Mouse (Mus musculus) ES-Bruce4 (cell line): ENCODE measurements at regions not wholly inside any gene's neighbourhood (a gene's known extent, or its start where the extent isn't known, plus 50 kb on each side); places are given as distances from the start of the nearest gene placed in this dataset.

Source experiments
- H3K27ac ChIP-seq: 2 replicates; pipeline ENCODE4 v1.5.1; 2012; ENCODE audit warnings: low read length, inconsistent platforms; ENCODE audit not compliant: insufficient read depth
- H3K27me3 ChIP-seq: 2 replicates; pipeline ENCODE4 v1.6.1; 2012; ENCODE audit warnings: mild to moderate bottlenecking, low read length, inconsistent platforms; ENCODE audit not compliant: control insufficient read depth, poor library complexity, insufficient read depth, severe bottlenecking
- H3K36me3 ChIP-seq: 2 replicates; pipeline ENCODE4 v1.6.1; 2012; ENCODE audit warnings: inconsistent platforms, mild to moderate bottlenecking, low read length, moderate library complexity; ENCODE audit not compliant: control insufficient read depth, poor library complexity, insufficient read depth, severe bottlenecking
- H3K4me1 ChIP-seq: one replicate; pipeline ENCODE4 v1.8.1; 2011; ENCODE audit warnings: low read length; ENCODE audit not compliant: control insufficient read depth, insufficient read depth
- H3K4me3 ChIP-seq: 2 replicates; pipeline ENCODE4 v1.5.1; 2011; ENCODE audit warnings: low read depth, mild to moderate bottlenecking, low read length
- H3K9ac ChIP-seq: 2 replicates; pipeline ENCODE4 v1.6.1; 2012; ENCODE audit warnings: low read depth, mild to moderate bottlenecking, inconsistent platforms; ENCODE audit not compliant: poor library complexity, severe bottlenecking
- H3K9me3 ChIP-seq: replicated peaks from 2 replicates; pipeline ENCODE4 v1.6.1; 2012; ENCODE audit warnings: mild to moderate bottlenecking, low read length, inconsistent platforms; ENCODE audit not compliant: control insufficient read depth, poor library complexity, insufficient read depth, severe bottlenecking
- CTCF ChIP-seq: IDR thresholded peaks from one replicate; pipeline ENCODE4 v1.8.1; 2011; ENCODE audit warnings: low read depth, low read length
- EP300 ChIP-seq: IDR thresholded peaks from 2 replicates; pipeline ENCODE4 v1.6.1; 2011; ENCODE audit warnings: low read depth, low read length; ENCODE audit not compliant: insufficient read depth
- POLR2A ChIP-seq: IDR thresholded peaks from one replicate; pipeline ENCODE4 v1.8.1; 2011; ENCODE audit warnings: low read length; ENCODE audit not compliant: insufficient read depth

DNA sequence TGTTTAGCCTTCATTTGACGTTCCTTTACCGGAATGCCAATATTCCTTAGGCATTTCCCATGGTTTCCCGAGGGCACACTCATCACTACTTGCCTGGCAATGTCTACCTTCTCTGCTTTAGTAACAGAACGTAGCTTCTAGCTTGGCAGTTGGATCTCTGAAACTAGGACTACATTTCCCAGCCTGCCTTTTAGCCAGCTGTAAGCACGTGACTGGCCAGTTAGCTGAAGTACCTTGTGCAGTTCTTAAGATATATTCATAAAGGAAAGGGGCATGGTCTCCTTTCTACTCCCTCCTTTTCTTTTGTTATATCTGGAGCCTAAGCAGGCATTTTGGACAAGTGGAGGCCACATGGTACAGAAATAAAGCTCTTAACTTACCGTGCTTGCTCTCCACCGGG is 214.8 kb upstream of the Krr1 start:
- no peak for TF ChIP-seq POLR2A
- TF ChIP-seq CTCF: no peak
- TF ChIP-seq EP300: no peak
- Histone ChIP-seq H3K4me1 (no peaks in the 10 kb centered on the region), H3K9ac (no peak overlapping the region), H3K27me3 (no peaks in the 10 kb centered on the region), H3K27ac (no peak overlapping the region), H3K36me3 (no peaks in the 10 kb centered on the region), H3K9me3 (no peaks in the 10 kb centered on the region), H3K4me3 (no peak overlapping the region)

DNA sequence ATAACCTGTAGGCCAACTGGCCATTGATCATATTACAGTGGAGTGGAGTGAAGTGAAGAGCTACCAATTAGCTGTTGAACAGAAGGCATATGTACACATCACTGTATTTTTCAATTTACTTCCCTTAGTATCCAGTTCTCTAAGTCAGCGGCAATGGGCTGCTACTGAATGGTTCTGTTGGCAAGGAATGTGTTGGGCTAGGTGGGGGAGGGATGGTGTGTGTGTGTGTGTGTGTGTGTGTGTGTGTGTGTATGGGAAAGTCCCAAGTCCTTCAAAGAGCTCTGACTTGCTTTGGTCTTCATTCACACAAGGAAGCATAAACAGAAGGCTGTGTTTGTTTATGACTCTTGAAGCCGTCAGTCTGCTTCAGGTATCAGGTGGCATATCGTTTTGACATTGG is 213.0 kb upstream of the Krr1 start:
- Histone ChIP-seq H3K27ac (no peak overlapping the region), H3K4me3 (no peak overlapping the region), H3K36me3 (no peaks in the 10 kb centered on the region), H3K4me1 (no peaks in the 10 kb centered on the region), H3K9ac (no peak overlapping the region), H3K27me3 (no peaks in the 10 kb centered on the region), H3K9me3 (no peaks in the 10 kb centered on the region)
- TF ChIP-seq POLR2A (no peak), EP300 (no peak)

DNA sequence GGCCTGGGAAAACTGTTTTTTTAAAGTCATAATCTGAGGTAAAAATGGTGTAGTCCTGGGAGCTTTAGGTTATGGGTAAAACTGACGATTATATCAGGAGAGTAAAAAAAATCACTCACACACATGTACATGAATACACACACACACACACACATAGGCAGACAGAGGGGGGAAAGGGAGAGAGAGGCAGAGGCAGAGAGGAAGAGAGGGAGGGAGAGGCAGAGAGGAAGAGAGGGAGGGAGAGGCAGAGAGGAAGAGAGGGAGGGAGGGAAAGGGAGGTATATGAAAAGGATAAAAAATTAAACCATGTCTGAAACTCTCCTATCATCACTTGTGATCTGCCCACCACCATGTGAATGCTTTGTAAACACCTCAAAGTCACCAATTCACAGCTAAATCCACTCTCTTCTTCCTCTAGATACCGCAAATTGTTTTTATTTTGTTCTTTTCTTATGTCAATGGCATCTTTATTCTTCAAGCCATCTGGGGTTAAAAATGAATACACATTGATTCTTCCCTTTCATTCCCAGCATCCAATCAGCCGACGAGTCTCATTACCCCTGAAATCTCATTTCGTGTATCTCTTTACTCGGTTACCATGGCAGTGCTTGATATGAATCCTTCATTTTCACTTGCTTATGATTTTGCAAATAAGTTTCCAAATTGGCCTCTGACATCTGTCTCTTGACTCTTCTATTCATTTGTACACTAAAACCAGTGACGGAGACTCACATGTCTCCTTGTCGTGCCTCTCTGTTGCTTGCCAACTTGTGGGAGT is 209.5 kb upstream of the Krr1 start:
- H3K27ac ChIP-seq: no peak overlapping the region
- H3K9me3 ChIP-seq: no peaks in the 10 kb centered on the region
- TF ChIP-seq EP300: no peak
- no peak for TF ChIP-seq CTCF
- no peak for TF ChIP-seq POLR2A
- H3K4me3 ChIP-seq: no peak overlapping the region
- no peaks in the 10 kb centered on the region for H3K36me3 ChIP-seq
- no peaks in the 10 kb centered on the region for H3K27me3 ChIP-seq
- no peak overlapping the region for H3K9ac ChIP-seq
- H3K4me1 ChIP-seq: no peaks in the 10 kb centered on the region

DNA sequence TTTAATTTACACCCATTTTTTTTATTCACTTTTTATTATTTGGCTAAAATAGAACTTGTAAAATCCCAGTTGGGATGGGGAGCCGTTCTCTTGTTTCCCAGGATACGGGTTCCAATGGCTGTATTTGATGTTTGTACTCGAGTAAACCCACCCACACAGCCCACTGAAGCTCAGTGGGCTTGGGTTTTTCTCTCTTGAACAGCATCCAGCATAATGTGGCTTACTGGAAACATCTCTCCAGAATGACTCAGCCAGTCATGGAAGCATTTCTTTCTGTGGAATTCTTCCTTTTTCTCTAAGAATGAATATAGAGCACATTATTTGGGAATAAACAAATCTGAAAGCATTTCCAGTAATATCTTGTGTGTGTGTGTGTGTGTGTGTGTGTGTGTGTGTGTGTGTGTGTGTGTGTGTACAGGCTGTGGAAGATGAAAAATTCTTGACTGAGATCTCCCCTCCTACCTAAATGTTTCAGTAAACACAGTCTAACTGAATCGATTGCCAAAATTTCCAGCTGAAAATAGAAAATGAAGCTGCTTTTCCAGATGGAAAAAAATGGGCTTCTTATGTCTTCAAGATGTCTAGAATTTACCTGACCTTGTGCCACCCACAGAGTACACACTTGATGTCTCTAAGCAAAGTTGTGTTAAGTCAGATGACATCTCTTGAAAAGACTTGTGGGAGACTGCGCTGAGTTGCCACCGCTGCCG is 205.3 kb upstream of the Krr1 start:
- TF ChIP-seq POLR2A (no peak), CTCF (no peak), EP300 (no peak)
- H3K36me3 ChIP-seq: no peaks in the 10 kb centered on the region
- no peaks in the 10 kb centered on the region for H3K27me3 ChIP-seq
- H3K4me3 ChIP-seq: no peak overlapping the region
- no peak overlapping the region for H3K9ac ChIP-seq
- H3K27ac ChIP-seq: no peak overlapping the region
- H3K4me1 ChIP-seq: no peaks in the 10 kb centered on the region
- no peaks in the 10 kb centered on the region for H3K9me3 ChIP-seq

DNA sequence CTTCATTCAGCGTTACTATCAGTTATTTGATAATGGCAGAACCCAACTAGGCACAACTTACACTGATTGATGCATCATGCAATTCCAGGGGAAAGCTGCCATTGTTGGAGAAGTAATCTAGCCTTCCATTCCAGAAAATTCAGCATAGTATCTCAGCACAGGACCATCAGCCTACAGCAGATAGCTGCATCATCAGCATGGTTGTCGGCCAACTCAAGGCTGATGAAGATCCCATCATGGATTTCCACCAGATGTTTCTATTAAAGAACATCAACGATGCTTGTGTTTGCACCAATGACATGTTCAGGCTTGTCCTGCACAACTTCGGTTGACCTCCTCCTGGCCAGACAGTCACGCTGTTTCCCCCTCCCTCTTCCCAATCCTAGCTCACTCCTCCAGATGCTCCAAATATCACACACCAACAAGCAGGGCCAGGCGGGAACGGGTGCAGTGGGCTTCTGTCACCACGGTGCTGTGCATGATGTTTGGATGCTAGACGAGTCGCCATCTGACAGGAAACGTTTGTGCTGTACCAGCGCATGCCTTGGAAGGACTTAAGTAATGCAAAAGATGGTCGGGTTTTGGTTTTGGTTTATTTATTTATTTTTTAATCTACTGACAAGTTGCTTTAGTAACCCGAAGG is 204.5 kb upstream of the Krr1 start:
- Histone ChIP-seq H3K36me3 (no peaks in the 10 kb centered on the region), H3K27ac (no peak overlapping the region), H3K9ac (no peak overlapping the region), H3K27me3 (no peaks in the 10 kb centered on the region), H3K4me3 (no peak overlapping the region), H3K9me3 (no peaks in the 10 kb centered on the region), H3K4me1 (no peaks in the 10 kb centered on the region)
- no peak for TF ChIP-seq POLR2A
- no peak for TF ChIP-seq EP300
- no peak for TF ChIP-seq CTCF

DNA sequence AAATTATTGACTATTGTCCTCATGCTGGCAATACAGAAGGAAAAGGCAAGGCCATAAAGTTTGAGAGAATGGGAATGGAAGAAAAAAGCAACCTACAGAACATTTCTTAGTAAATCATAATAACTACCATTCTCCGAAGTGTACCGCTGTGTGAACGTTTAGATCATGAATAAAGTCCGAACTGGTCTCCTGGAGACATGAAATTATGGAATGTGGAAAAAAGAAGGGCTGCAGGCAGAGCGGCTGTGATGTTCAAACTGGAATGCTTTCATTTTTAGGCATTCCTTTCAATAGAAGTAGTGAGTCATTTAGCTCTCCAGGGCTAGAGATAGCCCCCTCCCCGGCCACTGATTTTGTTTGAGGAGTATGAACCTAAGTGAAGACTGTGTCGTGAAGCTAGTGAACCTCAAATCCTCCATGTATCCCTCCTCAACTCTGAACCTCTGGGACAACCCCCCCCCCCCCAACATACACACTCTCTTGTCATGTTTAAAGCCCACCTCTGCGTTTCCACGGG is 202.9 kb upstream of the Krr1 start:
- Histone ChIP-seq H3K27me3 (no peaks in the 10 kb centered on the region), H3K4me3 (no peak overlapping the region), H3K4me1 (no peaks in the 10 kb centered on the region), H3K9ac (no peak overlapping the region), H3K27ac (no peak overlapping the region), H3K36me3 (no peaks in the 10 kb centered on the region), H3K9me3 (no peaks in the 10 kb centered on the region)
- TF ChIP-seq EP300 (no peak), POLR2A (no peak), CTCF (no peak)
